Mouse (Mus musculus): ENCODE measurements at regions not wholly inside any gene's neighbourhood (a gene's known extent, or its start where the extent isn't known, plus 50 kb on each side); places are given as distances from the start of the nearest gene placed in this dataset.

DNA sequence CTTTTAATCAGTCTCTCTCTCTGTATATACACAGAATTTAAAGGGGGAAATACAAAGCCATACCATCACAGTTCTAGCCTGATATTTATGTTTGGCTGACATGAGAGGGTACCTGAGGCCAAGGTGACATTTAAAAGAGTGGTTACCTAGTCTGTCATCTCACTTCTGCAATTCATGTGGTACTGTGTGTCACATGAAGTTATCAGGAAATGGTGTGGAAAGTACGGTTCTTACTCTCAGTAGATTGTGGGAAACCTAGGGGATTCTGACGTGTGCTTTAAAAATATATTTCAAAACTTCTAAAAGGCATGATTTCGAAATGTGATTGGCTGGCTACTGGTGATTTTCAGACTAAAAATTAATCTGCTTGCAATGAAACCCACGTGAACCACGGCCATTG lies 673.1 kb upstream of the Marcks start:
- no peak for TF ChIP-seq E2F4 (IDR thresholded peaks at IDR 0.05; ENCODE audit: borderline replicate concordance, low read depth, low read length)
- no peak for TF ChIP-seq POLR2A (IDR thresholded peaks at IDR 0.05; ENCODE audit: control insufficient read depth in 1 of 2, insufficient read depth in 1 of 2, low read depth in 1 of 2, low read length in 2 of 2, poor library complexity in 1 of 2)
- no peak for TF ChIP-seq EP300 (IDR thresholded peaks at IDR 0.05; ENCODE audit: low read depth in 1 of 2, low read length in 2 of 2)
- no peak for TF ChIP-seq CTCF (IDR thresholded peaks at IDR 0.05 in 2 of 3, conservative IDR thresholded peaks at IDR 0.05 in 1 of 3; ENCODE audit: control insufficient read depth in 1 of 3, insufficient read depth in 1 of 3, low read depth in 2 of 3, low read length in 3 of 3, poor library complexity in 1 of 3, severe bottlenecking in 1 of 3)
- no peak for TF ChIP-seq TAL1 (IDR thresholded peaks at IDR 0.05; ENCODE audit: low read length)
- no peak for TF ChIP-seq ZNF384 (IDR thresholded peaks at IDR 0.05; ENCODE audit: low read depth, low read length)
- TF ChIP-seq USF2 (IDR thresholded peaks at IDR 0.05; ENCODE audit: borderline replicate concordance in 1 of 2, insufficient read depth in 1 of 2, low read depth in 1 of 2, low read length in 2 of 2): no peak
- no peak for TF ChIP-seq CHD2 (IDR thresholded peaks at IDR 0.05; ENCODE audit: low read length)
- TF ChIP-seq MAZ (IDR thresholded peaks at IDR 0.05; ENCODE audit: low read depth, low read length): no peak
